Mouse (Mus musculus) gastrocnemius, postnatal 36 days (tissue): ENCODE data around the gene Krt6b. TPM values are rescaled to one million over a fixed set of nuclear protein-coding genes. Genes with fewer than 3 reads are reported as not detected.
"Not testable (repeated sequence)": the region's sequence is repeated elsewhere in the genome, so short reads cannot be mapped to it uniquely, and the experiment has no call there.

Experiments used
- DNase-seq, 2 experiments: peaks; one replicate each; pipeline ENCODE4 v3.0.0; 2022
- intact Hi-C: fragments of 180-260 bp; cut with DNase I; formaldehyde crosslinking; loops from one replicate; pipeline ENCODE4 v1.15.1; 2025
- long read RNA-seq, 2 experiments: library from polyadenylated mRNA; stranded (forward); transcript quantifications; one replicate each; pipeline ENCODE4 v2.0.0; 2021
- total RNA-seq, 2 experiments: library from RNA; stranded (reverse); gene quantifications; 2 replicates each; pipeline ENCODE4 v1.2.3; 2021

Krt6b gene
- total RNA-seq, result not detected
- long read RNA-seq, experiment 1, result 0 reads
- long read RNA-seq, experiment 2, result 0 reads

DNA sequence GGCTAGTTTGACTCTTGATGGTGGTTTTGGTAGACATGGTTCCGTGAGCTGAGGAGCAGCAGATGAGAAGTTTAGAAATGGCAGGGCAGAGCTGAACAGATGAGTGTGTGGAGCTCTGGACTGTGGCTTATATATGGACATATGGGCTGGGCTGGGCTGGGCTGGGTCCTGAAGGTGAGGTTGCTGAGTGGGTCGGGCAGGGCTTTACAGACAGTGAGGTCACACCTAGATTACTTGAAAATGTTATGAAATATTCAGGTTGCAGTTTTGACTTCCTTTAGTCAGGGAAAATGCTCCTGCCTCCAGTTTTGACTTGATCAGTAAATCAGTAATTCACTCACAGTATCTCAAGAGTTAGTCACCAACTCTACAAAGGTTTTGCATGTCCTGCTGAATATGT is at the start of gene Krt6b:
TSS of gene Krt6b (minus strand) at position 101 of the 400 bp plus-strand sequence.
- DNase-seq, result no peak

DNA sequence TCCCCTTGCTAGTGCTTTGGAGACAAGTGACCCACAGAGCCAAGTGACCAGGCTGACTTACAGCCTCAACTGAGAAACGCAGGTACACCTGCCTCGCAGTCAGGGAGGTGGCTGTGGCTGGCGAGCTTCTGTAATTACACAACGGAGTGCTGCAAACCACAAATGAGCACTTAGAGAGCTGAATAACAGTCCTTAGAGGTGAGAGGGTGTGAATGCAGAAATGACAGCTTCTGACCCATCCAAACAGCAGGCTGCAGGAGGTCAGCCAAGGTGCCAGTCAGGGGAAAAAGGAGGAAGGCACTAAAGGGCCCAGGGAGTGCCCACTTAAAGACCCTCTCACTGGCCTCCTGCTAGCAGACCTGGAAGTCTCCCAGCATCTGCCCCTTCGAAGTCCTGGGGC is 44.6 kb upstream of the Krt6b start:
- intact Hi-C loops, result no loop called here
- DNase-seq, result no peak

More for the DNA sequence above, at the start of gene Krt6b:
- intact Hi-C loops, result no loop called here

DNA sequence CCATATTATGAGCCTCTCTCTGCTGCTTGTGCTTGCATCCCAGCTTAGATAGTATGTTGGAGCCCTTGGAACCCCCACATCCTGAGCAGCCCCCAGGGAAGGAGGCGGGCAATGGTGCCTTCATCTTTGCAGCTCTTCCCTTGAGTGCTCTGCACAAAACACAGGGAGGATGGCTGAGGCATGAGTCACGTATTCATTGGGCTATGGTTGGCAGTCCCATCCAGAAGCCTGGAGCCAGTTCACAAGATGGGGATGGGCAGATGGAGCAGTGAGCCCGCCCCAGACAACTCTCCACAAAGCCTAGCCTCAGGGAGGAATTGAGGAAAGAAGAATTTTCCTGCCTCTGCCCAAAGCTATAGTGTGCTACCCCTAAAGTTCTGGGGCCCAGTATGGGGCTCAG is 35.7 kb upstream of the Krt6b start:
- intact Hi-C loops, result no loop called here

DNA sequence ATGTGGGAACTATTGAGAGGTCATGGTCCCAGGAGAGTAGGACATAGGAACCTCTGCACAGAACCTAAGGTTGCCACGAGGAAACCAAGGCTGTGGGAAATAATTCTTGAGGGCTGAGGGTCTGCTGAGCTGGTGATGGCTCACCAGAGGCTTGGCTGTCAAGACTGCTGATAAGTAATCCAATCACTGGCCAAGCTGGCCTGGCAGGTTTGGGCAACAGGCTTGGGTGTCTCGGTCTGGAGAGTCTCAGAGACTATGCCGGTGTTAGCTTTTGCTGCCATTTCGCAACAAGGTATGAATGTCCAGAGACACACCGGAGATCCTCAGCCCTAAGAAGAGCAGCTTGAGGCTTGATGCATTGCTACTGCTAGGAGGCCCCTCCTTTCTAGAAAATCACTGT is 34.3 kb upstream of the Krt6b start:
- intact Hi-C loops, result no loop called here
- no peak for DNase-seq

More for the DNA sequence above, 35.7 kb upstream of the Krt6b start:
- no peak for DNase-seq

DNA sequence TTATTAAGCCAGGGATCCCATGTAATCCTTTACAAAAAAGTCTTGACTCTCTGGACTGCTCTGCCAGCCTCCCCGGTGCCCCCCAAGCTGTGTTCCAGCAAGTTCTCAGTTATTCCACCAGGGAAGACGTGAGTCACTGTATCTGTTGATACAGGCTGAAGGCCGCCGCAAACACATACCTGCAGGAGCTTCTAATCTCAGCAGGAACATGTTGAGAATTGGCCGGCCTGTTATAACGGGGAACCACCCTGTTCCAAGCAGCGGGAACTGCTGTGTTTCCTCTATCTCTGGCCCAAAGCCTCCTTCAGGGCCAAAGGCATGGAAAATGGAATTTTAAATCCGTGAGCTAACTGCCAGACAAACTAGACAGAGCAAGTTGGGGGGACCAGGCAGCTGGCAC is 33.6 kb upstream of the Krt6b start:
- intact Hi-C loops, result no loop called here
- DNase-seq, result no peak

DNA sequence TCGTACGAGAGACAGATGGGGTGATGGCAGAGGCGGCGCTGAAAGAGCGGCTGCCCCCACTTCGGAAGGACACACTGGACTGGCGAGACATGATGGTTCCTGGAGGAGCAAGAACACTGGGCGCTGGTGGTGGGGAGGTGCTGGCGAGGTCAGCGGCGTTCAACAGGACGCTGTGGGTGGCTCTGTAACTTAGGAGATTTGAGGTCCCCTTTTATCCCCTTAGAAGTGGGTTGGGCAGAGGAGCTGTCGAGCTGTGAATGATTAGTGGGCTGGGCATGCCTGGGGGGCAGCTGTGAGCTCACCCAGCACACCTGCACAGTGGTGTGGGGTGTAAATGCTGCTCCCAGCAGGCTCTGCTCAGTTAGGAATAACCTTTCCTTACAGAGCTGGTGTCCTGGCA is 32.6 kb upstream of the Krt6b start, which contains the start of gene Krt5:
TSS of gene Krt5 (minus strand) at position 179 of the 400 bp plus-strand sequence.
- DNase-seq, result no peak
- intact Hi-C loops, result no loop called here

DNA sequence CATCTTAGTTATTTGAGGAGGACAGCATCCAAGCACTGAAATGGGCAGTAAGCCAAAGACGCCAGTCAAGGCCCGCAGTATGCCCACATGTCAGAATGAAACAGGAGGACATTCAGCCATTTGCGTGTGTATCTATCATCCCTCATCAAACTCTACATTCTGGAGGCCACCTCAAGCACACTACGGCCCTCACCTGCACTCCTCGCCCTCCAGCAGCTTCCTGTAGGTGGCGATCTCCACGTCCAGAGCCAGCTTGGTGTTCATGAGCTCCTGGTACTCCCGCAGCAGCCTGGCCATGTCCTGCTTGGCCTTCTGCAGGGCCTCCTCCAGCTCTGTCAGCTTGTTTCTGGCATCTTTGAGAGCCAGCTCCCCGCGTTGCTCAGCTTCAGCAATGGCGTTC is 28.6 kb upstream of the Krt6b start:
- intact Hi-C loops, result no loop called here

DNA sequence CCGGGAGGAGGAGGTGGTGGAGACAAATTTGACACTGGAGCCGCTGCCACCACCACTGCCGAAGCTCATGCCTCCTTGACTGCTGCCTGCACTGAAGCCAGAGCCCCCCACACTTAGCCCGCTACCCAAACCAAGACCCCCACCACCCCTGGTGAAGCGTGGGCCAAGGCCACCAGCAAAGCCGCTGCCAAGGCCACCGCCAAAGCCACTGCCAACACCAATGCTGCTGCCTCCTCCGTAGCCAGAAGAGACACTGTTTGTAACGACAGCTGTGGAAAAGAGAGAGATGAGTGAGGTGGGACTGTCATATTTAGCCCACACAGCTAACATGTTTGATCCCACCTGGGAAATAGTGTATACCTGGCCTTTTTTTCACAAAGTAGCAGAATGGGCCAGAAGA is 27.4 kb upstream of the Krt6b start:
- no peak for DNase-seq
- intact Hi-C loops, result no loop called here

More for the DNA sequence above, 28.6 kb upstream of the Krt6b start:
- no peak for DNase-seq

DNA sequence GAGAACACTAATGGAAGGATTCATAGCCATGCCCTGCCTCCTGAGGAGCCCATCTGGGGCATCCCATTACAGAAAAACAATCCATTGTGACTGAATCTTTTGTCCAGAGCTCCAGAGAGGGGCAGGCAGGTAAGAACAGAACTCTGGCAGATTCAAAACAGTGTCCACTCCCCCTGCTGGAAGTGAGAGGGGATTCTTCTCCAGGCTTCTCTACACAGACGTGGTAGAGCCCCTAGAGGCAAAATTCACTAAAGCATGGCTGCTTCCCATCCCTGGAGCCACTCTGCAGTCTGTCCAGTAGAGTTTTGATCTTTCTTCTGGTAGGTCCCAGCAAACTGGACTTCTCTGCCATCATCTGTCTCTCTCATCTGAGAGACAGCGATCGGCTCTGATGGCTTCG is 24.0 kb upstream of the Krt6b start:
- intact Hi-C loops, result no loop called here
- DNase-seq, result no peak

DNA sequence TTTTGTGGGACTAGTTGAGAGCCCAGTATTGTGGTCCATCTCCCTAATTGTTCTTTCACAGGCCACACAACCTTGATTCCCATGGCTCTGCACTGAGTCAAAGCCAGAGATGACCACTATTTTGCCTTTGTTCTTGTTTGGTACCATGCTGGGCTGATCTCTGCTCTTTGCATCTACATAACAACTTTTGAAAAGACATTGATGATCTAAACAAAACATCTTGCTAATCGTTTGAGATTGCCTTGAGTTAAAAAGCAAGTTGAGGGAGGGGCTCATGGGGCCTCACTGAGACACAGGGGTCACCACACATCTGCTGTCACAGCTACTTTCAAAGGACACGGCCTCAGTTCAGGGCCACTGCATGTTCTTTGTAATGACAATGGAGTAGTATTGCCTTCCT is 22.3 kb upstream of the Krt6b start:
- DNase-seq, result no peak
- intact Hi-C loops, result no loop called here

DNA sequence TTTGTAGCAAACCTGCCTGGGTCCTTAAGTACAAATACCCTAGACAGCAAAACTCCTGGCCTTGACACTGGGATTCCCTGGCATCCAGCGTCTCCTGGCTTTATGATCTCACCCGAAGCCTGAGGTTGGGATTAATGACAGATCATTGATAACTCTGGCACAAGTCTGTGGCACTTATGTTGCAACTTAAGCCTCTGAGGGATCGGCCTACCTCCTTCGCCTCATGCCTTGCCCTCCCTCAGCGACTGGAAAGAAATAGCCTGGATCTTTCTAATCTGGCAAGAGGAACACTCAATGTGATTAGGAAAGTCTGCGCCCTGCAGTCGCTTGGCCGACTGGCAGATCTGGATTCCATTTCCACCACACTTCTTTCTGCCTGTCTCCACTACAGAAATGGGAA is 19.8 kb upstream of the Krt6b start:
- DNase-seq, result no peak
- intact Hi-C loops, result no loop called here

DNA sequence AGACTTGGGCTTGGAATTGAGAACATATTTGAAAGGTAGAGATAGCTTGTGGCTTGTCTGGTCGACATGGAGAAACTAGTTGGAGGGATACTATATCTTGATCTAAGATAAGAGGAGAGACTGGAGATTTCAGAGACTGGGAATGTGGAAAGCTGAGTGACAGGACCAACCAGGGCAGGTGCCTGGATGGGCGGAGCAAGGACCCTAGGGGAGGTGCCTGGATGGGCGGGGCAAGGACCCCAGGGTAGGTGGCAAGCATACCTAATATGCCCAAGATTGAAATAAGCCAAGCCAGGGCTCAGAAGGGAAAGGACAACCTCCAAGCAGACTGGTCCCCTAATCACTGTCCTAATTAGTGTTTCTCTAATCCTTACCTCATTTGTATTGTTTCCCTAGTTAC is 19.1 kb upstream of the Krt6b start:
- no peak for DNase-seq
- intact Hi-C loops, result no loop called here

DNA sequence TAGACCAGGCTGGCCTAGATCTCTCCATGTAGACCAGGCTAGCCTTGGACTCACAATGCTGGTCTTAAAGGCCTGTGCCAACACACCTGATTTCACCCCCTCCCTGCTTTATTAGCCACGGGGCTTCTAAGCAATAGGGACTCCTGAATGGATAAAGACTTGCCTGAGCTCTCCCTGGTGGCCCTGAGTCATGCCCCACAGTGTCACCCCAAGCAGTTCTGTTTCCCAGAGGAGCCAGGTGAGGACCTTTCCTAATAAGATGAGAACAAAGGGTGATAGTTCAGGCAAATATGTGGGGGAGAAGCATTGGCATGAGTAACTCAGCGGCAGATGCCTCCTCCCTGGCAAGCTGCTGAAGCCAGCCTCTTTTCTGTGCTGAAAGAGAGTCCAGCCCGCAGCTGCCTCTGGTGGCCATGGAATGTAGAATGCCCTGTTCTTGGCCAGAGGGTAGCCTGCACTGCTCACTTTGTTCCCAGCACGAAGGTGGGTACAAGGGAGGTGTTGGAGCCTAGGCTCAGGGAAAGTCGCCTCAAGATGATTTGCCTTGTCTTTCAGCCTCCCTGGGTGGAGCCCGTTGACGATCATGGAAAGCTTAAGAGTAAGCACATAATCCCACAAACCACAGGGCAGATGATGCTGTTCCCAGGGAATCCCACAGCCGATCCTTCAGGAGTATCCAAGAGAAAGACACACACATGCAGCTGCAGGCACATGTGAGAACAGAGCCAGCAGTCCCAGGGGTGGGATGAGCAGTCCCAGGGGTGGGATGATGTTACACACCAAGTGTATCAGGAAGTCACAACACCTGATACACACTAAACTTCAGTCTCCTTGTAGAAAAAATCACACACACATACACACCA is 17.5 kb upstream of the Krt6b start:
- intact Hi-C loops, result no loop called here
- no peak for DNase-seq

DNA sequence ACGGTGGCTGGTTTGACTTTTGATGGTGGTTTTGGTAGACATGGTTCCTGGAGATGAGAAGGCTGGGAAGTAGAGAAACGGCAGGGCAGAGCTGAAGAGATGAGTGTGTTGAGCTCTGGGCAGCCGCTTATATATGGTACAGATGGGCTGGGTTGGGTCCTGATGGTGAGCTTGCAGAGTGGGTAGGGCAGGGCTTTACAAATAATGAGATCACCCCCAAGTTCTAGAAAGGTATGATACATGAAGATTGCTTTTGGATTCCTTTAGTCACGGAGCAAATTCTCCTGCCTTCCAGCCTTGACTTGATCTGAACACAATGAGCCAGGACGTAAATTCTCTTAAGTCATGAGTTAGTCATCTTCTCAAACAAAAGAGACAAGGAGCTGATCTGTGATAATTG is 14.1 kb upstream of the Krt6b start, which contains the start of gene Krt6a:
TSS of gene Krt6a (minus strand) at position 101 of the 400 bp plus-strand sequence.
- intact Hi-C loops, result no loop called here

DNA sequence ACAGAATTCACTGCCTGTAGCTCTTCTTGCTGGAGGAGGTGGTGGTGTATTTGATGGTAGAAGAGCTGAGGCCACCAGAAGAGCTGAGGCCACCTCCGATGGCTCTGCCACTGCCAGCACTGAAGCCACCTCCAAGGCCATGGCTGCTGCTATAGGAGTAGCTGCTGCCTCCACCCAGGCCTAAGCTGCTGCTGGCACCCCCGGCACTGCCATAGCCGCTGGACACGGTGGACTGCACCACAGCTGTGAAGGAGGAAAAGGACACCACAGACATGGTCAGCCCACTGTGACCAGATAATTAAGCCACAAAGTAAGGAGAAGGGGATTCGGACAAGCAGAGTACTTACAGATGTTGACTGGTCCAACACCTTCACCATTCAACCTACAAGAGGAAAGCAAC is 10.4 kb upstream of the Krt6b start:
- intact Hi-C loops, DNase-seq: not testable (repeated sequence)

More for the DNA sequence above, 14.1 kb upstream of the Krt6b start, which contains the start of gene Krt6a:
- no peak for DNase-seq

DNA sequence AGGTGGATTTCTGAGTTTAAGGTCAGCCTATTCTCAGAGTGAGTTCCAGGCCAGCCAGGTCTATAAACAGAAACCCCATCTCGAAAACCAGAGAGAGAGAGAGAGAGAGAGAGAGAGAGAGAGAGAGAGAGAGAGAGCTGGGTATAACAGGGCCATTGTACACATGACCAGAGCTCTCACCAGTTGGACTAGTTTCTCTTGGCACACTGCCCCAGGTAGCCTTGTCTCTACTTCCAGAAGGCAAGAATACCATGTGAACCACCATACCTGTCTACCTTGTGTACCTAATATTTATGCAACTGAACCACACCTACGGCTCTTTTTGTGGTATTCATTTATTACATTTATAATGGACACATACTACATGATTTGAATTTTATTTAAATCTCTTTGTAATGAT is 8.1 kb upstream of the Krt6b start:
- intact Hi-C loops, result no loop called here
- DNase-seq, result no peak

DNA sequence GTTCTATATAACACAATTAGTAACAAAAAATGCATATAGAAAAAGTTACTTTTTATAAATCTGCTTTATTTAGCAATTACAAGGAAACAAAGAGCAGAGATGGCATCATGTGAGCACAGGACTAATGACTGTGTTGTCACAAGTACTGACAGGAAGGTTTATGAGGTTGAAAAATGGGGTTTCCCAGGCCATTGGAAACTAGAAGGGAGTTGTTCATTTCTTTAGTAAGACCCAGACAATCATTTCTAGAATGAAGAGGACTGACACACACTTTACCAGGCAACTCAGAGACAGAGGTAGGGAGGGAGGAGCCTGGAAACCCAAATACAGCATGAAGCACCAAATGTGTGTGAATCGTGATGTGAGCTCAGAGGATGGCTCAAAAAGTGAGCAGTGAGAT is 4.1 kb downstream of the Krt6b start:
- intact Hi-C loops, result no loop called here
- no peak for DNase-seq

DNA sequence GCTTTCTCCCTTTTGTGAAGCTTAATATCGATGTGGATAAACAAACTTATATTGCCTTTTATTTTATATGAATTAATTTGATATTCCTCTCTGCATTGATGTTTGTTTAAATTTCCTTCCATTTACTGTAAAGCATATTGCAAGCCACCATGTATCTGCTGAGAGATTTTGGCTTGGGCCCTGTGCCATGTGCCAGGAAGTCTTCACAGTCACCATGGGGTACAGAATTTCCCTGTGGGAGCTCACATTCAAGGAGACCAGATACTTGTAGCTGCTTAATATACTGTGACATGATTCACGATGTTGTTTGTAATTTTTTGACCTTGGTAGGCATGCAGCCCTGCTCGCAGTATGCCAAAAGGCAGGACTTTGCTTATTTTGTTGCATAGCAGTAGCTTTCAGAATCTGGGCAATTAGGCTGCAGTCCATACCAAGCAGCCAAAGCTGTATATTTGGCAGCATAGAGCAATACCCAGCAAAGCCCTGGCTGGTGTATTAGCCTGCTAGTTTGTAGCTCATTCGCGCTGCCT is 27.3 kb downstream of the Krt6b start:
- intact Hi-C loops, result no loop called here
- no peak for DNase-seq

DNA sequence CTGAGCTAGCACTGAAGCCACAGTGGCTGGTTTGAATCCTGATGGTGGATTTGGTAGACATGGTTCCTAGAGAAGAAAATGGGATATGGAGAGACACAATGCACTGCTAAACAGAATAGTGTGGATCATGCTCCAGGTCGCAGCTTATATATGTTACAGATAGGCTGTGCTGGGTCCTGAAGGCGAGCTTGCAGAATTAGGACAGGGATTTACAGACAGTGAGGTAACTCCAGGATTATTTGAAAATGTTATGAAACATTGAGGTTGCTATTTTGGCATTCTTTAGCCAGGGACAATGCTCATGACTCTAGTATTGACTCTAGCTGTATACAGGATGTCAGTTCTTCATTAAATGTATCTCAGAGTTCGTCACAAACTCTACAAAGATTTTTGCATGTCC is 32.8 kb downstream of the Krt6b start, which contains the start of gene Gm5478:
TSS of gene Gm5478 (minus strand) at position 101 of the 400 bp plus-strand sequence.
- no peak for DNase-seq
- intact Hi-C loops, result no loop called here

DNA sequence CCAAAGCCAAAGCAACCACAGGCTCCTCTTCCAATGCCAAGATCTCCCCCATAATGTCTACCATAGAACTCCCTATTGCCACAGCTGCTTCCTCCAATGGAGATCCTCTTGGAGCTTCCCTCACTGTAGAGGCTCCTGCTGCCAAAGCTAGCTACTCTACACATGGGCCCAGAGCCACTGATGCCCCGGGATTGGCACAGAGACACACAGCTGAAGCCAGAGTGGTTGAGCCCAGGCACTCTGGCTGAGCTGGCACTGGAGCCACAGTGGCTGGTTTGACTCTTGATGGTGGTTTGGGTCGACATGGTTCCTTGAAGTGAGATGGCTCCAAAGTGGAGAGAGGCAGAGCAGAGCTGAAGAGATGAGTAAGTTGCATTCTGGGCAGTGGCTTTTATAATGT is 52.2 kb downstream of the Krt6b start, which contains the start of gene Gm5414:
TSS of gene Gm5414 (minus strand) at position 305 of the 400 bp plus-strand sequence.
- intact Hi-C loops, result no loop called here
- no peak for DNase-seq
